Mouse (Mus musculus): ENCODE measurements at regions not wholly inside any gene's neighbourhood (a gene's known extent, or its start where the extent isn't known, plus 50 kb on each side); places are given as distances from the start of the nearest gene placed in this dataset.
"Not testable (repeated sequence)": the region's sequence is repeated elsewhere in the genome, so short reads cannot be mapped to it uniquely, and the experiment has no call there.

DNA sequence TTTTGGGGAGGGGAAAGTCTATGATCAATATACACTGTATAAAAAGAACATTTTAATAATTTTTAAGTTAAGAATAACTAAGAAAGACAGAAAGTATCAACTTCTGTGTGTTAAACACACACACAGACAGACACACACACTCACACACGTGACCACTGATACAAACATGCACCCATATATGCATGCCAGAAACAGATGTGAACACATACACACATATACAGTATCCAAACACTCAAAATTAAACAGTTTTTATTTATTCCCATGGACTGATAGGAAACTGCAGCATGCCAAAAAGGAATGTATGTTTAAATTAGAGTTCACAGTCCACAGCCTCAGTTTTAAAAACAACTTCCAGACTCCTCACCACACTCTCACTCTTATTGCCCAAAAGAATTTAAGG is 203.4 kb upstream of the Tbl1x start:
- DNase-seq = no peak

DNA sequence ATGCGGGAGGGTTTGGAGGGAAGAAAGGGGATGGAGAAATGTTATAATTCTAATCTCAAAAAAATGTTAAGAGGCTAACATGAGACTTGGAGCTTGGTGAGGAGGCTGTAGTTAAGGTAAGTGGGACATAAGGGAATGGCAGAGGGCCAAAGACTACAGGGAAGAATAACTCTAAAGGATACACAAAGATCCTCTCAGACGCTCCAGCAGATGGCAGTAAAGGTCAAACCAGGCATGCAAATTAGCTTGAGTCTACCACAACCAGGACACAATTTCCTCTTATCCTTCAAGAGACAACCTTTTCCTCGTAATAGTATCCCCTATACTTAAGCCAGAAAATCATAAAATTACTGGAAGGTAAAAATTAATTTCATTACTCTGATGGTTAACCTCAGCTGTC is 196.4 kb upstream of the Tbl1x start:
- DNase-seq = peak; percentile 5 to 6

DNA sequence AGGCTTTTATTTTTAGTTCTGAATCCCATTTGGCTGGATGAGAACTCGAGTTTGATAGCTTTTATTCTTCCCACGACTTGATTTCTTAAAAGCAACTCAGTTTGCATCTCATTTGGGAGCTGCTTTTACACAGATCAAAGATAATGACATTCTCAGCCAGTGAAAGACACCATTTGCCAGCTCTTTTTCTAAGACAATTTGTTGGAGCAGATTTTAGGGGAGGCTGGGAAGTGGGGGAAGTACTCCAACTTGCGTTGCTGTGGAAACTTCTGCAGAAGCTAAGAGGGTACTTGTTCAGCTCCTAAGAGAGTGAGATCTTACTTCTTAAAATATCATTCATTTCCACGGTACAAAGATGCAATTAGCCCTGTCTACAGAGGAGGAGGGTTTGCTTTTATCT is 187.2 kb upstream of the Tbl1x start:
- DNase-seq = no peak

DNA sequence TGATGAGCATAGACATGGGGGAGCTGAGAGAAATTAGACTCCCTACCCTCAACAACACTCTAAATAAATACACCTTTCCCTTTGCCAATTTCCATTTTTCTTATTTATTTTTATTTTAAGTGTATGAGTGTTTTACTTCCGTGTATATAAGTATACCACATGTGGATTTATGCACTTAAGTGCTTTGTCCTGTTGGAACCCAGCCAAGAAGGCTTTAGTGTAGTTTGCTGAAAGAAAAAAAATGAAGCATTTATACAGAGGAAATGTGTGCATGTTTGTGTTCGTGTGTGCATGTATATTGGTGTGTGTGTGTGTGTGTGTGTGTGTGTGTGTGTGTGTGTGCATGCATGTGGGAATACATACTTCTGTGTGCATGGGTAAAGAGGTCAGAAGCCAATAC is 157.6 kb upstream of the Tbl1x start:
- DNase-seq = no peak

DNA sequence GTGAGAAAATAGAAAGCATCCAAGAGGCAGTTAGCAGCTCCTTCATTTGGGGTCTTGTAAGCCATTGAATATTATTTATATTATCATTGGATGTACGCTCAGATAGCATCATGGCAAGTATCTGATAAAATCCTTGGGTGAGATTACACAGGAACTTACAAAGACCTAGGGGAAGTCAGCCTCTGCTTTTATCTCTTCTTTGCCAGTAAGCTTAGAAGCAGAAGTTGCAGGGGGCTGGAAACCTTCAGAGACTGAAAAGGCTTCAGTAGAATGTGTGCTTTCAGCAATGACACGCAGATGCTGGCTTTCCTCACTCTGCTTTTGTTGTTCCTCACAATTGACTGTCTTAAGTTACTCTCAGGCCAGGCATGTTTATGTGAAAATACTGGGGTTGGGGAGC is 150.3 kb upstream of the Tbl1x start:
- no peak for DNase-seq

DNA sequence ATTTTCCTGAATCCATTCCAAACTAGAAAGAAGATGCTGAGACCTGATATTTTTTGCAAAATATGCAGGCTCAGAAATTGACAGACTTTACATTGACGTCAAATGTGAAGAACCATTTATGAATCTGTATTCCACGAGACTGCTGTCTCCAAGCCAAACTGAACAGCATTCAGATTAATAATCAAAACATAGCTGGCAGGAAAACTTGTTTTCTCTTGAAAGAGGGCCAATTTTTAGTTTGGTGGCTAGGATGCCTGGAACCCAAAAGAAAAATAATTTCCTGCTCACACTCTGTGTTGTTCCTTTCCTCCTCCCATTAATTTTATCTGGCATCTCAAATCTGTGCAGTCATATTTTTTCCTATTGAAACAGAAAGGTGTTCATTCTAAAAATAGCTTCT is 149.7 kb upstream of the Tbl1x start:
- DNase-seq = no peak

DNA sequence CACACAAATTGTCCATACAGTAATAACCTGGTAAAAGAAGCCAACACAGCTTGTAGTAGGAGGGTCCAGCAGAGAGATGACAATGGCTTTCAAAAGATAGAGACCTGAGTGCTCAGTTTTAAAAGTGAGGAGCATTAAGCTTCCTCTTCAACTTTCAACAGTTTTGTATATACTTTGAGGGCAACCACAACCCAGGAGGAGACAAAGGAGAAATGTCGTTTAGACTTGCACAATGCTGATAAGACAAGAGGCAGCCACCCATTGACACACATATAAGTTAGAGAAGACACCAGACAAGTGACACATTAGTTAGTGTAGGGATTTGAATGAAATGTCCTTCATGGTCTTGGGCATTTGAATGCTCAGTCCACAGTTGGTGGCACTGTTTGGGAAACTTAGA is 147.2 kb upstream of the Tbl1x start:
- no peak for DNase-seq

DNA sequence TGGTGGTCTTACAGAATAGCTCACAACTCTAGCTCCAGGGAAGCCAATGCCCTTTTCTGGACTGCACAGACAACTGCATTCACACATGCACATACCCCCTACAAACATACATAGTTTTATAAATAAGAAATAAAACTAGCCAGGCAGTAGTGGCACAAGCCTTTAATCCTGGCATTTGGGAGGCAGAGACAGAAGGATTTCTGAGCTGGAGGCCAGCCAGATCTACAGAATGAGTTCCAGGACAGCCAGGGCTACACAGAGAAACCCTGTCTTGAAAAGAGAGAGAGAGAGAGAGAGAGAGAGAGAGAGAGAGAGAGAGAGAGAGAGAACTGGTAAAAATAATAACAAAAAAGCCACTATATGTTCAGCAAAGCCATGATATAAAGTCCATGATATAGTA is 143.5 kb upstream of the Tbl1x start:
- no peak for DNase-seq

DNA sequence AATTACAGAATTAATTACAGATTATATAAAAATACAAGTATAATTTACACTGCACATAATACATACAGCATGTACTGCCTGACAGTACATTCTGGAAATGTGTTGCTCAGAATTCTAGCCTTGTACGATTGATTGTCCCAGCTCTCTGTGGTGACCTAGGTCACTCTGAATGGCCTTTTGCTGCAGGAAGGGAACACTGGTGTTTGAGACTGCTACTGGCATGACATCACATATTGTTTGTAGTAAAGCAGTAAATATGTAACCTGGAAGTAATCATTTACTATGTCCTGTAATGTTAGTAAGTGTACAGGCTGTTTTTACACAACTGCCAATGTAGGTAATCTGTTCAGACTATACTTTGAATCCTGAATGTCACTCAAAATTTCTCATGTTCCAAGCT is 123.5 kb upstream of the Tbl1x start:
- DNase-seq = no peak

DNA sequence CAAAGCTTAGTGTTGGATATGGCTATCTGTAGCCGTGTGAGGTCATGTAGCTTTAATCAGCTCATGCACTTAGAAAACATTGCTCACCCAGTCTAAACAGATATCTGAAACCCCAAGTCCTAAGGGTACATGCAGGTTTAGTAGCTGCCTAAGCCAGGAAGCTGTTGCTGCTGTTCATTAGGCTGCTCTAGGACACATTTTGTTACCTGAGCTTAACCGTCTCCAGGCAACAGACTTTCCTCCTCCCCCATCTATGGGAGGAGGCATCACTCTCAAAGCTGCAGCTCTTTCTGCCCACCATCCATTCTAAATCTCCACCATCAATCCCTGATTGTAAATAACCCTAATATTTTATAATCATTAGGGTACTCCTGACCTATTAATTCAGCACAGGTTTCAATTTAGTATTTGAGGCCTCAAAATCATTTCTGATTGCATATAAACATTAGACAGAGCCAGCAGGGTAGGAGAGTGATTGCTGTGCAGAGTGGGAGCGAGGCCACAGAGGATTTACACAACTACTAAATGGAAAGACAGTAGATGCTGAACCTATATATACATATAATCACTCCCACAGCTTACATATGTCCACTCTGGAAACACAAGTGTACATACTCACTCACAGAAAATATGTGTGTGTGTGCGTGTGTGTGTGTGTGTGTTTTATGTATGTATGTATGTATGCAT is 118.9 kb upstream of the Tbl1x start:
- DNase-seq = no peak

DNA sequence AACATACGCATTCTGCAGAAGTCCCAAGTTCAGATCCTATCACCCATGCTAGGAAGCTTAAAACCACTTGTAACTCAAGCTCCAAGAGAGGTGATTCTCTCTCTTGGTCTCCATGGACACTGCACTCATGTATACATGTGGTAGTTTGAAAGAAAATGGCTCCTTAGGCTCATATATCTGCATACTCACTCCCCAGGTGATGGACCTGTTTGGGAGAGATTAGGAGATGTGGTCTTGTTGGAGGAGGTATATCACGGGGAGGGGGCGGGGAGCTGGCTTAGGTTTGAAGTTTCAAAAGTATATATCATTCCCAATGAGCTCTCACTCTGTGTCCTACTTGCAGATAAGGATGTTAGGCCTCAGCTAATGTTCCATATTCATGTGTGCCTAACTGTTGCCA is 103.9 kb upstream of the Tbl1x start:
- no peak for DNase-seq

DNA sequence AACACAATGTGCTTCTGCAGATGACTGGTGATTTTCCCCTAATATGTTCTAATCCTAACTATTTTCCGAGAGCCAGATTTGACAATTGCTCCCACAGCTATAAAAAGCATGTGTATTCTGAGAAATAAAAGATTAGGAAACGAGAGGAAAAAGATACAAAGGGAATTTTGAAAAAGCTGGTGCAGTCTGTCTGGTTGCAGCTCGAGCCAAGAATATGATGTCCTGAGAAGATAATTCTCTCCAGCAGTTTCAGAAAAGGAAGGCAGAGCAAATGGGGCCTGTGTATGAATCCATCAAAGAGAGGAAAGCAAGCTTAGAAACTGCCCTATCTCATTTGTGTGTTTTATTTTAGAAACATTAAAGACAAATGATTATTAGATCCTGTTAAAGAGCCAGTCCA is 102.9 kb upstream of the Tbl1x start:
- no peak for DNase-seq

DNA sequence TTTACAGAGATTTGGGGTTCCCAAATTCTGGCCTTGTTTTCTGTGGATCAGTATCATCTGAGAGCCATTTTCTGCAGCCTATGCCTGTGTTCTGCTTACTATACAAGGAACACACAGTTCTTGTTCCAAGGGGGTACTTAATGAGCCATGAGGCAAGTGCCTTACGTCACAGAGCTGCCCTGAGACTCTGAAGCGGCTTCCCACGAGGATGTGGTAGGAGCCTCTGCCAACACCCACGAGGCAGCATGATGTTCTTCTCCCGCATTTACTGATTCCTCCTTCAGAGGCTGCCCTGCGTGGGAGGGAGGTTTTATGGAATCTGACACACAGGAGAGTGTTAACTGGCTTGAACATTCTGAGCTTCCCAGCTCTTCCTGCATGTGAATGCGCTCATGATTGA is 101.4 kb upstream of the Tbl1x start:
- DNase-seq = no peak

DNA sequence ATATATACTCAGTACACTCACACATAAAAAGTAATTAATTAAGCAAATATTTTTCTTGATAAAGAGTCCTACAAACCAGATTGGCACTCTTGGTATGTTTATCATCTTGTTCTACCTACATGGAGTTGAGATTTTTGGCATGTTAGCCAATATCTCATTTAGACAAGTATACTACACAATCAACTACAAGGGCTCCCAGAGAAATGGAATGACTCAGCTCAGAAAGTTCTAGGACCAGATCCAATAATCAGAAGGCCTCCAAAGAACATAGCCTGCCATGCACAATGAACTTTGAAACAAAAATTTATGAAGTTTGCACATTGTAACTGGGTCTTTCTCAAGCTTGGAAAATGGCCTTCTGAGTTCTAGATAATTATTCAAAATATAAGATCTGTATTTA is 100.0 kb upstream of the Tbl1x start:
- no peak for DNase-seq

DNA sequence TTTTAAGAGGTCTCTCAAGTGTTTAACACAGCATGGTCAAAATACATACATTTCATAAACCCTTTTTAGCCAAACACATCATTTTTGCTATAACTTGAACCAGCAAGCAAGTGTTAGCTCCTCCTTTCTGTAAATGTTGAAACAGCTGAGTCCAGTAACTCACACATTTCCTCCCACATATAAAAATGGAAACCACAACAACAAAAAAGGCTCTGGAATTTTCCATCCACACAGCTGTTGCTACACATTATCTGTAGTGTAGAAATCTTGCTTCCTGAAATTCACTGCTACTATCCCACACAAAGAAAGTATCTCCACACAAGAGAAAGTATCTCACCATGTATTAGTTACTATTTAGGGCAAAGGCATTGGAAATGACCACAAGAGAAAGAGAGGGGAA is 96.7 kb upstream of the Tbl1x start:
- DNase-seq = no peak

DNA sequence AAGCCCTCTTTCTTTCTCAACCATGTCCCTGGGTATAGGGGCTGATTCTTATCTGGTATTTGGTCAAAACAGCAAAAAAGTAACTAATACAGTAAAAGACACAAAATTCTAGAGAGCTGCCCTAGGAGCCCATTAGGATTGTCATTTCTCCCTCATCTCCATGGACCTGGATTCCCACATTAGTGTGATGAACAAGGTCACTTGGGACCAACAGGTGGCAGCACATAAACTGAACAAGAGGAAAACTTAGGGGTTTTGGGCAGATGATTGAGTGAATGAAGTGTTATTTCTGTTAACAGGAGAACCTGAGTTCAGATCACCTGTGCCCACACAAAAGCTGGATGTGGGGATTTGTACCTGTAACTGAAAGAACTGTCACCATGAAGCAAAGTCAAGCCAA is 93.0 kb upstream of the Tbl1x start:
- DNase-seq = peak; percentile 10 to 19

DNA sequence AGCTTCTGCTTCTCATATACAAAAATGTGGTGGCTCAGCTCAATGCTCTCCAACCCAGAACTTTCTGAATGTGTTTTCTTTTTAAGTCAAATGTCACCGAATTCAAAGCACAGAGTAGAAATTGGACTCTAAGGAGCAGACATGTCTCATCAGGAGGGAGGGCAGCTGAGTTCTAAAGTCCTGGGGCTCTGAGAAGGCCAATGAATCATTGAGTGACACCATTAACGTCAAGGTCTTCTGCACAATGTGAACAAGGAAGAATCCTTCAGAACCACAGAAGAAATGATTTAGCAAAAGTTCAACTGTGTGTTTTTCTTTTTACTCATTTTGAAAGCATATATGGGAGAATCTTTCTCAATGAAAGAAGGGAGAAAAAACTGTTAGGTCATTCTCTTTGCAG is 88.6 kb upstream of the Tbl1x start:
- DNase-seq = no peak

DNA sequence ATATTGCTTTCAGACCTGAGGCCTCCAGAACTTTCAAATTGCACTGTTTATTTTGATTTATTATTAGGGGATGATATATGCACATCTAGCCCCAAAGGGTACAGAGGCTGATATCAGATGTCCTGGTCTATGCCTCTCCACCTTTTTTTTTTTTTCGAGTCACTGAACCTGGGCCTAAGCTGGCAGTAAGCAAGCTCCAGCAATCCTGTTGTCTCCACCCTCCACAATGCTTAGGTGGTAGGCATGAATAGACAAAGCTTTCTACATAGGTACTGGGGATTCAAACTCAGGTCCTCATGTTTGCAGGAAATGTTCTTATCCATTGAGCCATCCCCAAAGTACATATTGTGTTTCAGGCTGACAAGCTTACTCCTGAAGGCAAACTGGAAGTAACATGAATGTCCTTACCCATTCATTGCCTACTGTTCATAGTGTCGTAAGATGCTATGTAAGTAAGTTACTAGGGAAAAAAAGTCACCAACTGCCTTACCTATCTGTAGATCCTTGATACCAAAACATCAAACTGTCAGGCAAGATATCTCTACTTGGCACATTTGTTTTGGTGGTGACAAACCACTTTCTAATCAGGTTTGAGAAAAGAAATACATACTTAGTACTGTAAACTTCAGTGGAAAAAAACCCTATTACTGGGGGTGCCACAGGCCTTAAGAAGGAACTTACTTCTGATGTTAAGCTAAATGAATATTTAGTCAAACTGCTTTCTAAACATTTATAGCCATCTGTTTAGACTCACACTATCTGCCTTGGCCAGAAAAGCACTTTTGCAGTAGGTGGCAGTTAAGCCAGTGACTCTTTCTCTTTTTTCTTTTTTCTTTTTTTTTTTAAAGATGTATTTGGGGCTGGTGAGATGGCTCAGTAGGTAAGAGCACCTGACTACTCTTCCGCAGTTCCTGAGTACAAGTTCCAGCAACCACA is 85.8 kb upstream of the Tbl1x start:
- no peak for DNase-seq

DNA sequence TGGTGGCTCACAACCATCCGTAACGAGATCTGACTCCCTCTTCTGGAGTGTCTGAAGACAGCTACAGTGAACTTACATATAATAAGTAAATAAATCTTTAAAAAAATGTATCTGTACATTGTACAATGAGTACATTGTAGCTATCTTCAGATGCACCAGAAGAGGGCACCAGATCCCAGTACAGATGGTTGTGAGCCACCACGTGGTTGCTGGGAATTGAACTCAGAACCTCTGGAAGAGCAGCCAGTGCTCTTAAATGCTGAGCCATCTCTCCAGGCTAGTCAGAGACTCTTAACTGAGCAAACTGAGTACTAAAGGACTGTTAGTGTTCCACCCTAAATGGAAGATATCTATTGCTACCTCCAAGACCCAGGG is 85.1 kb upstream of the Tbl1x start:
- not testable (repeated sequence) for DNase-seq

DNA sequence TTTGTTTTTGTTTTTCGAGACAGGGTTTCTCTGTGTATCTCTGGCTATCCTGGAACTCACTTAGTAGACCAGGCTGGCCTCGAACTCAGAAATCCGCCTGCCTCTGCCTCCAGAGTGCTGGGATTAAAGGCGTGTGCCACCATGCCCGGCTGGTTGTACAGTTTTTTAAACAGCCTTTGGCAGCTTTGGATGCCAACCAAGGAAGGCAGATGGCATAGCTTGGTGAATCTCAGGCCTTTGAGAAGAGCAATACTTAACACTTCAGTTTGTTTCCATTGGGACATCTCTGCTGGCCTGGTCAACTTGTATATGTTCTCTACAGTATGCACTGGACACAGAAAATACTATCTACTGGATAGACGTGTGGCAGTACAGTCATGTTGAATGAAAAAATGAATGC is 84.0 kb upstream of the Tbl1x start:
- not testable (repeated sequence) for DNase-seq

DNA sequence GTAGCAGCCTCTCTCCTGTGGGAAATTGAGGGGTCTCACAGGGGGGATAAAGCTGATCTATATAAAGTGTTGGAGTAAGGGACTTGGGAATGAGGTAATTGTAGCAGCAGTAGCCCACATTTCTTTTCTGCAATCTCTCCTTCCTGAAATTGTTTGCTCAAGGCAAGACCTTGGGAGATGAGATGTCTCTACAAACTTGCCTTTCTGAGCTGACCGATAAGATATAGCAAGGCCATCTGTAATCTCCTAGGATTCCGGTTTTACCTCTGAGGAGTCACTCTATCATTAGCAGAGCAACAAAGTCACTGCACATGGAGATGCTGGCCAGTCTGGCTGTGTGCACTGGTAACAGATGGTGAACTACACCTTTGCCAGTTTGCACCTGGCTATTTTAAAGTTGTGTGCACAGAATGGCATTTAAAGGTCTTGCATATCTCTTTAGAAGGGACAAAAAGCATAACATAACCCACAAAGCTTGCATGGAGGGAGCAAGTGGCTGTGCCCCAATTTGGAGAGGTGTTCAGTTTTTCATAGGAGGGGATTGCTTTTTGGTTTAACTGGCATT is 78.7 kb upstream of the Tbl1x start:
- DNase-seq = no peak

DNA sequence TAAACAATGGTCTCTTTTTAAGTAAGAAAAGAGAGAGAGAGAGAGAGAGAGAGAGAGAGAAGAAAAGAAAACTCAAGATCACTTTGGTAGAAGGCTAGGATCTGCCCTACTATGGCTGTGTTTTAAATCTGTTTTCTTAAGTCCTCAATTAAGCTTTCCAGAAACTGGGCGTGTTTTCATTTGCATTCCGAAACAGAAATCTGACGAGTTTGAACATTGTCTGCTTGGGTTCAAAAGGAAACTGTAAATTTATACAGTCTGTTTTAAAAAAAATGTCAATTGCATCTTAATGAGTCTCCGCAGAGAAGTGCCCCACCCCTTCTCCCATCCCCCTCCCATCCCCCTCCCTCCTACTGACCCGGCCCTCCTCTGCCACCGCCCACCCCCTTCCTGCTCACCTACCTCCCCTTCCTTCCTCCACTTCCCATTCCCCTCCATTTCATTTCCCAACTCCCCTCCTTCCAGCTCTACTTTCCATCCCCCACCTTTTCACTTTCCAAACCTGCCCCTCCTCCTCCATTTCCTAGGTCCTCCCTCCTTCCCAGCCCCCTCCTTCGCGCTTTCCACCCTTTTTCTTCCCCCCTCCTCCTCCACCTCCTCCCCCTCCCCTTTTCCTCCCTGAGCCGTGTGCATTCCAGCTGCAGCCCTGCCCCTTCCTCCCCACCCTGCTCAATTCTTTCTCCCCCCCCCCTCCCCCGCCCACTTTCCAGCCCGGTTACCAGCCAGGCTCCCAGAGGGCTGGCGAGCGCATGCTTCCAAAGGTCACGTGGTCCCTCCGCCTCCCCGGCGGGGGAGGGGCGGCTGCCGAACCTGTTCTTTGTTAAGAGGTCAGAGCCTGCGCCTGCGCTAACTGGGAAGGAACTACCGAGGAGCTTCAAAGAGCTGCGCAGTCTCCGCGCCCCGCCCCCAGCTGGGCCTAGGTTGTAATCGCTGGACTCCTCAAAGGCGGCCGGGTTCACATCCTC is 77.7 kb upstream of the Tbl1x start:
- DNase-seq = peak; percentile 90 to 95

DNA sequence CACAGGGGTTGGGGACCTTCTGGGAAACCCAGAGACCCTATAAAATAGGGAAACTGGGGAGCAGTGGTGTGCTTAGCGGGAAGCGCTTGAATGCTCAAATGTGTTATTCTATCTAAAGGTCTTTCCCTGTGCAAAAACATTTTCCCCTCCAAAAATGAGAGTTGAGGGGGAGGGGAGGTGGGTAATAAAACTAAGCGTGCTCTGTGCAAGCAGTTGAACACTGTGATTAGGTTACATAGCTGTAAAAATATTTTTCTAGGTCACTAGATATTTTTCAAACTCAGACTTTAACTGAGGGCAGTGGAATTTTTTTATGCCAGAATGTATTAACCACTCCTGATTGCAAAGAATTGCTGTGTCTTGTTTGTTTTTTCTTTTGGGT is 77.0 kb upstream of the Tbl1x start:
- no peak for DNase-seq

All from thymus, postnatal 36 days (tissue).